Mouse (Mus musculus) heart, embryonic 13.5 days (tissue): ENCODE measurements around the gene Il12b. TPM values are rescaled to one million over a fixed set of nuclear protein-coding genes. Genes with fewer than 3 reads are reported as not detected.
"Not testable (repeated sequence)": the region's sequence is repeated elsewhere in the genome, so short reads cannot be mapped to it uniquely, and the experiment has no call there.

Source experiments
- ATAC-seq: fragments of 200-750 bp; cut with Nextera tagmentation; 2 replicates; pipeline ENCODE4 v1.8.0; 2017; ENCODE audit warnings: moderate TSS enrichment; ENCODE audit not compliant: insufficient number of reproducible peaks, low FRiP score, low TSS enrichment; ENCODE audit errors: extremely low read depth
- H3K27ac ChIP-seq: fragments of 300-500 bp; sonication (generic); replicated peaks from 2 replicates; pipeline ENCODE4 v1.5.1; 2015; ENCODE audit warnings: moderate library complexity, mild to moderate bottlenecking, inconsistent platforms
- H3K27me3 ChIP-seq: fragments of 300-500 bp; sonication (generic); replicated peaks from 2 replicates; pipeline ENCODE4 v1.6.1; 2015; ENCODE audit warnings: mild to moderate bottlenecking, inconsistent platforms
- H3K36me3 ChIP-seq: fragments of 300-500 bp; sonication (generic); 2 replicates; pipeline ENCODE4 v1.6.1; 2015; ENCODE audit warnings: mild to moderate bottlenecking, inconsistent platforms
- H3K4me1 ChIP-seq: fragments of 300-500 bp; sonication (generic); 2 replicates; pipeline ENCODE4 v1.6.1; 2015; ENCODE audit warnings: inconsistent platforms
- H3K4me2 ChIP-seq: fragments of 300-500 bp; sonication (generic); 2 replicates; pipeline ENCODE4 v1.6.1; 2015; ENCODE audit warnings: inconsistent platforms, mild to moderate bottlenecking, moderate library complexity
- H3K4me3 ChIP-seq: fragments of 300-500 bp; sonication (generic); 2 replicates; pipeline ENCODE4 v1.5.1; 2015; ENCODE audit warnings: moderate library complexity, mild to moderate bottlenecking, inconsistent platforms
- H3K9ac ChIP-seq: fragments of 300-500 bp; sonication (generic); 2 replicates; pipeline ENCODE4 v1.6.1; 2015; ENCODE audit warnings: inconsistent platforms, mild to moderate bottlenecking, moderate library complexity
- H3K9me3 ChIP-seq: fragments of 300-500 bp; sonication (generic); 2 replicates; pipeline ENCODE4 v1.6.1; 2016; ENCODE audit warnings: inconsistent platforms
- WGBS: fragments of 180-500 bp; shearing (Covaris S2); methylation state at CpG from one replicate; pipeline ENCODE4 v1.1.7; 2015; ENCODE audit warnings: mixed read lengths; 5-methylcytosine and 5-hydroxymethylcytosine counted together
- polyA plus RNA-seq: library from polyadenylated mRNA; unstranded; fragments of >200 nt; fragmentation: Nextera tagmentation; extraction: Ambion mirVana; gene quantifications from 2 replicates; pipeline ENCODE4 v1.2.1, GENCODE M21; 2015

Gene Il12b
- polyA plus RNA-seq, 1 experiment from 2014 or later = 0.09 TPM

DNA sequence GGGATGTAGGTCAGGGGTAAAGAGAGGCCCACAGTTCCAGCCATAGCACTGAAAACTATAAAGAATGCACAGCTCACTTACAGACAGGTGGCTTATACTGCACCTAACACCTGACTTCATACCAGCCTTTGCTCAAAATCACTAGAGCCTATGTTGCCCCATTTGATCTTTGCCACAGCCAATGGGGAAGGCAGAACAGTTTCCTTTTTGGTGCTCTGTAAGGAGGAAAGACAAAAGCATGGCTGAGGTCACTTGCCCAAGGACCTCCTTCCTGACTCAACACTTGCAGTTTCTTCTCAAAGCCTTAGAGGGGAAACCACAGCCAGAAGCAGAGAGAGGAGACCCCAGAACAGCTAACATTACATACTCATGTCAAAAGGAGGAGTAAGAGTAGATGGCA lies 51.2 kb downstream of the Il12b start:
- H3K27me3 ChIP-seq = no peaks in the 10 kb centered on the region
- no peak overlapping the region for H3K9ac ChIP-seq

GRCm38 (mm10) chr11:44452016-44452415 lies 52.2 kb downstream of the Il12b start:
- H3K9ac ChIP-seq, H3K9me3 ChIP-seq, H3K4me1 ChIP-seq, H3K4me2 ChIP-seq, H3K27ac ChIP-seq, H3K27me3 ChIP-seq, H3K4me3 ChIP-seq, ATAC-seq: not testable (repeated sequence)
- WGBS = 81% methylated on average over 5 of the region's 5 CpGs
- H3K36me3 ChIP-seq = peaks cover 33% of the 10 kb centered on the region

More for the DNA sequence above, 51.2 kb downstream of the Il12b start:
- no peak overlapping the region for H3K27ac ChIP-seq
- no peaks in the 10 kb centered on the region for H3K4me1 ChIP-seq
- H3K36me3 ChIP-seq = peaks cover 25% of the 10 kb centered on the region
- no peak for ATAC-seq
- H3K9me3 ChIP-seq = no peaks in the 10 kb centered on the region
- H3K4me2 ChIP-seq = no peak overlapping the region
- no peak overlapping the region for H3K4me3 ChIP-seq

DNA sequence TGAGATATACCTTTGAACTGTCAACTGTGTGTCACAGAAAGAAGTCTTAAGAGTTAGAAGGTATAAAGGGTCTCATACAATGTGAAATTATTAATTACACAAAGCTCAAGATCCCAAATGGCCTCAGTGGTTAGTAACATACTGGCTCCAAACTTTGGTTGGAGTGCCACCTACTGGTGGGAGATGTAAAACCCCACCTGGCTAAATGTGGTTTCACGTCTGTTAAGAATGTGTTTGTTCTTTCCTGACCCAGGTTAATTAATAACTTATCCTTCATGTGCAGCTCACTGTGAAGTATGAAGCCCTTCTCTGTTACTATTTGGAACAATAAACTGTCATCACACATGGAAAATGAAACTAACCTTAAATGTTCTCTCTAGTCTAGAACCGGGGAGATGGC lies 53.6 kb downstream of the Il12b start:
- Histone ChIP-seq H3K36me3 (peaks cover 46% of the 10 kb centered on the region), H3K4me3 (no peak overlapping the region), H3K27ac (no peak overlapping the region), H3K4me2 (no peak overlapping the region), H3K9ac (no peak overlapping the region), H3K4me1 (no peaks in the 10 kb centered on the region), H3K27me3 (no peaks in the 10 kb centered on the region), H3K9me3 (no peaks in the 10 kb centered on the region)
- 63% methylated on average over 2 of the region's 2 CpGs for WGBS
- no peak for ATAC-seq

GRCm38 (mm10) chr11:44461493-44461892 lies 61.6 kb downstream of the Il12b start:
- Histone ChIP-seq H3K4me2 (no peak overlapping the region), H3K27ac (no peak overlapping the region; the same call in 1 of the 2 replicates), H3K36me3 (peaks cover 75% of the 10 kb centered on the region), H3K9ac (no peak overlapping the region), H3K9me3 (no peaks in the 10 kb centered on the region), H3K4me1 (no peaks in the 10 kb centered on the region), H3K4me3 (no peak overlapping the region), H3K27me3 (no peaks in the 10 kb centered on the region)
- WGBS = 57% methylated on average over 6 of the region's 6 CpGs
- ATAC-seq = no peak

Other genes with a start within 250 kb of the Il12b start
- 42.3 and 43.7 TPM in 2 replicates for gene Ublcp1, start 70.4 kb downstream of the Il12b start, polyA plus RNA-seq
- gene Rnf145, start 118.9 kb downstream of the Il12b start, polyA plus RNA-seq = 46.5 and 55.9 TPM in 2 replicates
- 12.9 and 13.0 TPM in 2 replicates for gene Ebf1, start 217.3 kb downstream of the Il12b start, polyA plus RNA-seq